Mouse (Mus musculus) ovary, adult 18-20 months (tissue): ENCODE measurements around the gene Lgals9.

Experiments used
- DNase-seq: peaks from one replicate; pipeline ENCODE4 v3.0.0; 2022; ENCODE audit warnings: low spot score, mixed read lengths

Gene Lgals9

DNA sequence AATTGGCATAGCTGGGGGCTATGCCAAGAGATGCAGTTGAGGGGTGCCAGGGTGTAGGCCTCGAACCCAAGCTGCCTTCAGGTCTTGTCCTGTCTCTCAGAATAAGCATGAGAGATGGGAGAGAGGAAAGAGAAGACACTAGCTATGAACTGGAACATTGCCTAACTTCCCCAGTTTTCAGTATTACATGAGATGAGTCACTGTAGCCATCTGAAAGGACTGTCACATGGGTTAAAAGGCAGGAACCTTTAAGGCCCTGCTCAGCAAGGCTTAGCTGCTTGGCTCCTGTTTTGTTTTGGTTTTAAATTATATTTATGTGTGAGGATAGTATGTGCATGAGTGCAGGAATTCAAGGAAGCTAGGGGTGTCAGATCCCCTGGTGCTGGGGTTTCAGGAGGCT lies 68.3 kb downstream of the Lgals9 start:
- no peak for DNase-seq

DNA sequence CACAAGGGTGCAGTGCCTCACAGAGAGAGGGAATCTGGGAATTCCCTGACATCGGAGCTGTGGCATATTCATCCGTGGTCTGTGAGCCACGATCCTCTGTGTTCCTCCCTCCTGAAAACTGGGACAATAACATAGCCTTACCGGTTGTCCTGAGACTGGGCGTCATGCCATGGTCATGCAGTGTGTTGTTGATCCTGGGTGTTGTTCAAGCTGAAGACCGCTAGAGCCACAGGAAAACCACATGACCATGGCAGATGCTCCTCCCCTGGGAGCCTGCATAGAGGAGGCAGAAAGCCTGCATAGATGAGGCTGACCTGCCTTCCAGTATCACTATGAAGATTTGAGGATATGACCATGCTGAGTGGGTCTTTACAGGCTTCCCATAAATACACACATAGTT lies 69.3 kb downstream of the Lgals9 start:
- DNase-seq = no peak
